In the genomic region with DNA sequence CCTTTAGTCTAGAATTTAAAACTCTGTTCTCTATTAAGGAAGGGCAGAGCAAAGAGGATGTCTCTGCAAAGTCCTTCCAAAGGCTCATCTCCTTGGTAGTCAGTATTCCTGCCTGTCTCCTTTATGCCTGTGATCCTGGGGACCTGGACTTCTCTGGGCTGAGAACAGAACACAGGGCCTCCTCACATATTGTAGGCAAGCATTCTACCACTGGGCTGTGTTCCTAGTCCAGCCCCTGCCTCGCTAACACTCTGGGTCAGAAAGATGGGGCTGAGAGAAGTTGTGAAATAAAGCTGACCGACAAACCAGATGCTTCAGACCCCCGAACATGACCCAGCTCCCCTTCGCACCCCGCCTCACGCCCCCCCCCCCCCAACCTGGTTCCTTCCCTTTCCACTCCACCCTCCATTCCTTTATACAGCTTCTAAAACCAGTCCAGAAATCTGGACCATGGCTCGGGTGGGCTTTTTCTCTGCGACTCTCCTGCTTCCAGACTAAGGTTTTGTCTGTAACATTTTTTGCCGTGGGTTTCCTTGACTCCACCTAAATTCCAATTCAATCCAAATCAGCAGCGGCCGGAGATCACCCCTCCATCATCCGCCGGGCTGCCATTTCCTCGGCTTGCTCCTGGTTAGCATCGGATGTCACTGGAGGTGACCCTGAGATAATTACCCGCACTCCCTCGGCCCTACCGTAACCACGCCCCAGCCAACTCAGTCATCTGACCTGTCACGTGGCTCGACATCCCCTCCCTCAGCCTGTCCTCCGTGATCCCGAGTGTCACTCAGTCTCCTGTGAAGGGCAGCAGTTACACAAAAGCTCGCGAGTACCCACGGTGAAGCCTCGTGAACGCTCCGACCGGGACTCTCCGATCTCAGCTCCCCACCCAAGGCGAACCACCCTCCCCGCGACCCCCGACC, we compare ENCODE assay signal across 8 mouse cellular contexts.
DNase-seq lines count a peak whose midpoint lies in the region; ATAC-seq and TF ChIP-seq lines count a peak whose summit lies in the region.

No protein-coding gene starts in this region.

- peaks cover 18% of the 10 kb centered on the region for H3K4me1 ChIP-seq in forebrain, embryonic 13.5 days
- H3K4me1 ChIP-seq in heart, embryonic 15.5 days (replicated peaks), result peaks cover 11% of the 10 kb centered on the region; the same call in 1 of the 2 replicates
- peaks cover 11% of the 10 kb centered on the region for H3K4me1 ChIP-seq in limb, embryonic 15.5 days
- peaks cover 6% of the 10 kb centered on the region; the same call in 1 of the 2 replicates for H3K4me1 ChIP-seq in midbrain, postnatal 0 days (ENCODE audit: insufficient read depth, low read length)
- H3K4me1 ChIP-seq in testis, adult 2 months (ENCODE audit: control insufficient read depth, insufficient read depth, low read length), result peaks cover 6% of the 10 kb centered on the region

- no peaks in the 10 kb centered on the region for H3K36me3 ChIP-seq in forebrain, embryonic 13.5 days (ENCODE audit: poor library complexity, severe bottlenecking)
- H3K36me3 ChIP-seq in heart, embryonic 15.5 days, result no peaks in the 10 kb centered on the region
- H3K36me3 ChIP-seq in limb, embryonic 15.5 days, result no peaks in the 10 kb centered on the region
- H3K36me3 ChIP-seq in midbrain, postnatal 0 days (ENCODE audit: insufficient read depth, low read length), result no peaks in the 10 kb centered on the region
- H3K36me3 ChIP-seq in testis, adult 2 months (ENCODE audit: control insufficient read depth, insufficient read depth, low read length), result no peaks in the 10 kb centered on the region

- H3K9me3 ChIP-seq in forebrain, embryonic 13.5 days (replicated peaks), result no peaks in the 10 kb centered on the region
- 0 out of 2 replicates have a peak, but pooled peaks cover 6% of the 10 kb centered on the region for H3K9me3 ChIP-seq in heart, embryonic 15.5 days (replicated peaks)
- H3K9me3 ChIP-seq in limb, embryonic 15.5 days, result no peaks in the 10 kb centered on the region
- no peaks in the 10 kb centered on the region for H3K9me3 ChIP-seq in midbrain, postnatal 0 days (ENCODE audit: low read length)

- H3K4me2 ChIP-seq in forebrain, embryonic 13.5 days, result peak overlapping the region; percentile 78
- peak overlapping the region; percentile 74 for H3K4me2 ChIP-seq in heart, embryonic 15.5 days
- peak overlapping the region; percentile 63 for H3K4me2 ChIP-seq in limb, embryonic 15.5 days
- peak overlapping the region; percentile 65 for H3K4me2 ChIP-seq in midbrain, postnatal 0 days (ENCODE audit: low read depth, low read length, poor library complexity, severe bottlenecking)

- no peak for TF ChIP-seq POLR2A in testis, adult 2 months (IDR thresholded peaks at IDR 0.05; ENCODE audit: control insufficient read depth, low read depth, low read length)

- WGBS in forebrain, embryonic 13.5 days, result 2% methylated on average over 34 of the region's 35 CpGs
- 2% methylated on average over 35 of the region's 35 CpGs for WGBS in heart, embryonic 15.5 days
- 2% methylated on average over 35 of the region's 35 CpGs for WGBS in limb, embryonic 15.5 days
- WGBS in midbrain, postnatal 0 days, result 2% methylated on average over 34 of the region's 35 CpGs

- H3K27me3 ChIP-seq in forebrain, embryonic 13.5 days, result peaks cover 10% of the 10 kb centered on the region; the same call in 1 of the 2 replicates
- H3K27me3 ChIP-seq in heart, embryonic 15.5 days, result no peaks in the 10 kb centered on the region
- no peaks in the 10 kb centered on the region for H3K27me3 ChIP-seq in limb, embryonic 15.5 days
- H3K27me3 ChIP-seq in midbrain, postnatal 0 days (ENCODE audit: insufficient read depth, low read length), result no peaks in the 10 kb centered on the region
- H3K27me3 ChIP-seq in testis, adult 2 months (ENCODE audit: control insufficient read depth, insufficient read depth, low read length), result no peaks in the 10 kb centered on the region

- H3K9ac ChIP-seq in forebrain, embryonic 13.5 days, result peak overlapping the region; percentile 68
- H3K9ac ChIP-seq in heart, embryonic 15.5 days, result peak overlapping the region; percentile 53
- peak overlapping the region; percentile 50 for H3K9ac ChIP-seq in limb, embryonic 15.5 days
- H3K9ac ChIP-seq in midbrain, postnatal 0 days (replicated peaks; ENCODE audit: low read length, poor library complexity, severe bottlenecking), result peak overlapping the region; percentile 63

- peak overlapping the region; percentile 50 for H3K4me3 ChIP-seq in forebrain, embryonic 13.5 days
- H3K4me3 ChIP-seq in heart, embryonic 15.5 days, result peak overlapping the region; percentile 53
- peak overlapping the region; percentile 47 for H3K4me3 ChIP-seq in limb, embryonic 15.5 days
- peak overlapping the region; percentile 43 for H3K4me3 ChIP-seq in midbrain, postnatal 0 days (ENCODE audit: low read depth, low read length)
- peak overlapping the region; percentile 73 for H3K4me3 ChIP-seq in testis, adult 2 months (ENCODE audit: control insufficient read depth, low read depth, low read length)

- no peak for TF ChIP-seq CTCF in midbrain, postnatal 0 days (IDR thresholded peaks at IDR 0.05)
- no peak for TF ChIP-seq CTCF in testis, adult 2 months (IDR thresholded peaks at IDR 0.05; ENCODE audit: control insufficient read depth, insufficient read depth, insufficient replicate concordance, low read depth, low read length)

- peak; percentile 58 for DNase-seq in cerebellum, adult 11-12 months
- DNase-seq in kidney, postnatal 10 days, result peak; percentile 77
- DNase-seq in midbrain, postnatal 0 days (ENCODE audit: low spot score), result peak; percentile 86
- no peak for DNase-seq in spleen, postnatal 36 days (ENCODE audit: low spot score in 2 of 2)

- H3K27ac ChIP-seq in forebrain, embryonic 13.5 days, result no peak overlapping the region
- H3K27ac ChIP-seq in heart, embryonic 15.5 days, result peak overlapping the region; percentile 70
- H3K27ac ChIP-seq in limb, embryonic 15.5 days, result peak overlapping the region; percentile 71
- H3K27ac ChIP-seq in midbrain, postnatal 0 days (ENCODE audit: low read depth, low read length), result peak overlapping the region; percentile 78
- no peak overlapping the region for H3K27ac ChIP-seq in testis, adult 2 months (ENCODE audit: control insufficient read depth, insufficient read depth, low read depth, low read length)

- ATAC-seq in forebrain, embryonic 13.5 days, result peak; percentile 95
- peak; percentile 90 for ATAC-seq in heart, embryonic 15.5 days (replicated peaks; ENCODE audit: insufficient number of reproducible peaks, insufficient read depth, low FRiP score, low read depth)
- peak; percentile 84; the same call in 1 of the 2 replicates for ATAC-seq in limb, embryonic 15.5 days (ENCODE audit: insufficient number of reproducible peaks, low FRiP score, low TSS enrichment, low read depth)
- ATAC-seq in midbrain, postnatal 0 days (ENCODE audit: low FRiP score), result peak; percentile 96

Comparison
In these comparisons a context has a peak if more than half of its experiments do, and no peak if none do; other contexts are left out.
1. DNase-seq: peak in cerebellum, adult 11-12 months (single experiment), kidney, postnatal 10 days (single experiment) and midbrain, postnatal 0 days (single experiment); none in spleen, postnatal 36 days (0 of 2).
2. H3K27ac ChIP-seq: peak in heart, embryonic 15.5 days (single experiment), limb, embryonic 15.5 days (single experiment) and midbrain, postnatal 0 days (single experiment); none in forebrain, embryonic 13.5 days (single experiment) and testis, adult 2 months (single experiment).
3. Peak in every context shown above with its lines, with median percentiles within 50 percentile points of each other: ATAC-seq, H3K4me2 ChIP-seq, H3K4me3 ChIP-seq and H3K9ac ChIP-seq.